Mouse (Mus musculus) small intestine, adult 2 months (tissue): Measurements from ENCODE around the gene Hydin. TPM values are rescaled to one million over a fixed set of nuclear protein-coding genes. Genes with fewer than 3 reads are reported as not detected.

Experiments
- H3K27ac ChIP-seq: fragments of 200-500 bp; 2 replicates; pipeline ENCODE4 v1.5.1; 2012; ENCODE audit warnings: low read depth, low read length, control low read depth, inconsistent platforms; ENCODE audit not compliant: insufficient read depth
- H3K27me3 ChIP-seq: fragments of 200-500 bp; 2 replicates; pipeline ENCODE4 v1.6.1; 2012; ENCODE audit warnings: mild to moderate bottlenecking, moderate library complexity, low read length, inconsistent platforms; ENCODE audit not compliant: control insufficient read depth, insufficient read depth
- H3K36me3 ChIP-seq: fragments of 200-500 bp; 2 replicates; pipeline ENCODE4 v1.6.1; 2012; ENCODE audit warnings: mild to moderate bottlenecking, low read length, control low read depth, inconsistent platforms; ENCODE audit not compliant: control insufficient read depth, insufficient read depth
- H3K4me1 ChIP-seq: fragments of 200-500 bp; 2 replicates; pipeline ENCODE4 v1.6.1; 2012; ENCODE audit warnings: low read length, inconsistent platforms, mixed read lengths; ENCODE audit not compliant: control insufficient read depth, insufficient read depth, insufficient read length
- H3K4me3 ChIP-seq: fragments of 200-500 bp; 2 replicates; pipeline ENCODE4 v1.5.1; 2012; ENCODE audit warnings: low read depth, mild to moderate bottlenecking, control low read depth, inconsistent platforms, low read length, moderate library complexity
- CTCF ChIP-seq: fragments of 200-500 bp; IDR thresholded peaks from 2 replicates; pipeline ENCODE4 v1.5.1; 2012; ENCODE audit warnings: low read depth, mild to moderate bottlenecking, control low read depth, inconsistent platforms, low read length, moderate library complexity, mixed read lengths; ENCODE audit not compliant: insufficient replicate concordance, insufficient read length; ENCODE audit errors: extremely low read depth
- POLR2A ChIP-seq: fragments of 200-500 bp; IDR thresholded peaks from 2 replicates; pipeline ENCODE4 v1.6.1; 2012; ENCODE audit warnings: low read depth, mild to moderate bottlenecking, control low read depth, inconsistent platforms, low read length, moderate library complexity
- WGBS: fragments of 180-500 bp; shearing (Covaris S2); methylation state at CpG from one replicate; pipeline ENCODE4 v1.1.7; 2018; 5-methylcytosine and 5-hydroxymethylcytosine counted together
- polyA plus RNA-seq: library from polyadenylated mRNA; depleted of rRNA; stranded (reverse); fragments of >200 nt; gene quantifications from 2 replicates; pipeline ENCODE4 v1.2.3, GENCODE M21; 2012; rRNA removed

Hydin gene
- polyA plus RNA-seq, 1 experiment: not detected

DNA sequence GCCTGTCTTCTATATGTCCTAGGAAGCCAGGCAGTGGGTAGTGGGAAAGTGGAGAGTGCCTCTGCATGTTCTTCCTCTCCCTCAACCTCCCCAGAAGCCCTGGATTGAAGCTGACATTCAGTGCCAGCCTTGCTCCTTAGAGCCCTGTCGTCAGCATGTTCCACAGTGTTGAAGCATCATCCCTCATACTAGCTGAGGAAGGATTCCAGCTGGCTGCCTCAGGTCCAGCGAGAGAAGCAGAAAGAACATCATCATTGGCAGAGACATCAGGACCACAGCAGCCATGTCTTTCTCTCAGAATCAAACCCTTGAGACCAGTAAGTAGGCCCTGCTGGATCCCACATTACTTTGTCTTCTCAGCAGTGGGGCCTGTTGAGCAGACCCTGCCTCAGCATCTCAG, 390.9 kb downstream of the Hydin start:
- H3K27ac ChIP-seq: no peak overlapping the region
- WGBS: 87% methylated on average over 2 of the region's 2 CpGs
- TF ChIP-seq POLR2A (no peak), CTCF (no peak)
- no peaks in the 10 kb centered on the region for H3K27me3 ChIP-seq
- peaks cover 11% of the 10 kb centered on the region; the same call in 1 of the 2 replicates for H3K36me3 ChIP-seq
- no peak overlapping the region for H3K4me3 ChIP-seq
- no peaks in the 10 kb centered on the region for H3K4me1 ChIP-seq

Other genes starting within 250 kb of the Hydin start
- gene Chst4, start 227.2 kb upstream of the Hydin start, polyA plus RNA-seq: 25.9 and 27.1 TPM in 2 replicates
- gene Zfp612, start 187.2 kb upstream of the Hydin start, polyA plus RNA-seq: 0.39 and 0.53 TPM in 2 replicates
- not detected in 2 replicates for gene Gm21964, start 165.8 kb upstream of the Hydin start, polyA plus RNA-seq
- gene Gm17720, start 164.2 kb upstream of the Hydin start, polyA plus RNA-seq: not detected in 2 replicates
- 1.4 and 3.1 TPM in 2 replicates for gene Calb2, start 98.8 kb upstream of the Hydin start, polyA plus RNA-seq
- 1.2 TPM in 2 replicates for gene Cmtr2, start 51.3 kb upstream of the Hydin start, polyA plus RNA-seq